Mouse (Mus musculus): Measurements from ENCODE around the gene Upb1. TPM values are rescaled to one million over a fixed set of nuclear protein-coding genes. Genes with fewer than 3 reads are reported as not detected.
A peak's percentile ranks its signal among the peaks of the same experiment; 100 is the strongest.
"Not testable (repeated sequence)": the region's sequence is repeated elsewhere in the genome, so short reads cannot be mapped to it uniquely, and the experiment has no call there.

Upb1 gene
- total RNA-seq, 2 experiments from 2014 or later: 22.7 to 57.8 TPM

DNA sequence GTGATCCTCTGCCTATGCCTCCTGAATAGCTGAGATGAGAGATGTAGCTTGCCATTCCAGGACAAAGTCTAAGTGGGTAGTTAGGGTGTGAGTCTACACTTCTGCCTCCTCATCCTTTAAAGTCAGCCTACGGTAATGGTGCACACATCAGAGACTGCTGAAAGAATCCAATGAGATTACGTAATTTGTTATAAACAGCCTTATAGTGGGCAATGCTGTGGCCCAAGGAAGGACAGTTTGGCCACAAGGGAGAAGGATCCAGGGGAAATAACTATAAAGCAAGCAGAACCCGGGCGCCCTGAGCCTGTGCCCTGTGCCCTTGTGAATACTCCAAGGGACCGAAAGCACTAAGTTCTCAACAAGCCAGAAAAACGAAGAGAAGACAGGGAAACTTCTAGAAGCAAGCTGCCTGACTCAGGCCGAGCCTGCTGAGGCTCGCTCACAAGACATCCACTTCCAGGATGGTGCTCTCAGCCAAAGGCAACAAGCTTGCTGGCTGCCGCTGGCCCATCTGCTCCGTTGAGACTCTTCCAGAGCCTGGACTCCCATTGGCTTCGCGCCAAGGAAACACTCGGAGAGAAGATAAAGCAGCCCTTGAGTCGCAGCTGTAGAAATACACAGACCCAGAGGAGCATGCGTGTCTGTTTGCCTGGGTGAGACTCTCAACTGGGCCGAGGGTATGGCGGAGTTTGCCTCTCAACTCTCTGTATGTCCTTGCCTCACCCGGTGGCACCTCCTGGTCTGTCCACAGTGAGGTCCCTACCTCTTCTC is 55.3 kb downstream of the Upb1 start:
- DNase-seq: not testable (repeated sequence)

DNA sequence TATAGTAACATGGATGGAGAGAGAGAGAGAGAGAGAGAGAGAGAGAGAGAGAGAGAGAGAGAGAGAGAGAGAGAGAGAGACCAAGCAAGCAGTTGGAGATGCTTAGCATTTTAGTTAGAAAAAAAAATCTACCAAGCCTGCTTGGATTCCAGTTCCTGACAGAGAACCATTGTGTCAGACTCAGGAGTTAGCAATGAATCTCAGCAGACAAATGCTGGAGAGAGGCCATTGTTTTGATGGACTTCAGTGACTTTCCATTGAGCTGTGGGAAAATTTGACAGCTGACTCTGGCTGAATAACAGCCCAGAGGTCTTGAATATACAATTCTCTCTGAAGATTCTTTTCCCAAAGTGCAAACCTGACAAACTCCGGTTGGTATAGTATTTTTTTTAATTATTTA is 56.9 kb downstream of the Upb1 start:
- no peak for DNase-seq

DNA sequence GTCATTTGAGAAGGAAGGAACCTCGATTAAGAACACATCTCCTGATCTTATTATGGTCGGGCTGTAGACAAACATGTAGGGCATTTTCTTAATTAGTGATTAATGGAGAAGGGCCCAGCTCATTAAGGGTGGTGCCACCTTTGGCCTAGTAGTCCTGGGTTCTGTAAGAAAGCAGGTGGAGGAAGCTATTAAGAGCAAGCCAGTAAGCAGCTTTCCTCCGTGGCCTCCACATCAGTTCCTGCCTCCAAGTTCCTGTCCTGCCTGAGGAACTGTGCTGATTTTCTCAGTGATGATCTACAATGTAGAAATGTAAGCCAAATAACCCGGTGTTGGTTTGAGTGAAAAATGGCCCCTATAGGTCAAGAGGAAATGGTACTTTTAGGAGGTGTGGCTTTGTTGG is 57.4 kb downstream of the Upb1 start:
- no peak for DNase-seq

DNA sequence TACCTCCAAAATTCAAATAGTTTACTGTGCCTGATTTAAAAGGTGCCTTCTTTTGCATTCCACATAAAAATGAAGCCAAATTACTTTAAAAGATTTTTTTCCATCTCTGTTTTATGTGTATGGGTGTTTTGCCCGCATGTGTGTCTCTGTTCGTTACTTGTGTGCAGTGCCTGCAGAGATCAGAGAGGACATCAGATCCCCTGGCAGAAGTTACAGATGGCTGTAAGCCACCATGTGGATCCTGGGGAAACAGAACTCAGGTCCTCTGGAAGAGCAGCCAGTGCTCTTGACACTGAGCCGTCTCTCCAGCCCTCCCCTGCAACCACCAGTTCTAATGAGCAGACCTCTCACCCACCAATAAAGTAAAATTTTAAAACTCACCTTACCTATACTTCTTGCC is 61.8 kb downstream of the Upb1 start:
- no peak for DNase-seq

DNA sequence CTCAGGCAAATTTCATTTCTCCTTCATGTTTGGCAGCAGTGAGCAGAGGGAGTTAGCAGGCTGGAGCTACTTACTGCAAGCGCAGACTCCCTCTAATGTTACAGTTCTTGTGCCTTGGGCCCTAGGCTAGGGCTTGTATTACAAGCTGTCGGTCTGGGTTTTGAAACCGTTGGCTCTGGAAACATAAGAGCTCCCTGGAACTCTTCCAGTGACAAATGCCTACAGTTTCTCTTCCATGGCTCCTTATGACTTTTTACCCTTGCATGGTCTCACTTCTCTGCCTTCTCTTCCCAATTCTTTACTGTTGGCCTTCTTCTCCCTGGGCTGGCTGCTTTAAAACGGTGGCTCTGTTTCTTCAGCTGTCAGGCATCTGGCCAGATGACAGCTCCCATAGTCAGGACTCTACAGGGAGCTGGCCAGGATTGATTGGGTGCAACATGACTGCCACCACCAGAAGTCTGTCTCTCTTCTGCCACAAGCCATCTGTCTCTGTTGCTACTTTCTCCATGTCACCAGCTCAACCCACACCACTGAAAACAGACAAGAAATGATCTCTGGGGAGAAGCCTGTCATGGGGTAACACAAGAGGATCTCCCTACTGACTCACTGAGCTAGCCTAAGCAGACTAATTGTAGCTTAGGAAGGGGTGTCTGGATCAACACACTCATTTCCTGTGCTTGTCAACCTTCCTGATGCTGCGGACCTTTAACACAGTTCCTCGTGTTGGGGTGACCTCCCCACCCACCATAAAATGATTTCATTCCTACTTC is 65.1 kb downstream of the Upb1 start:
- no peak for DNase-seq

DNA sequence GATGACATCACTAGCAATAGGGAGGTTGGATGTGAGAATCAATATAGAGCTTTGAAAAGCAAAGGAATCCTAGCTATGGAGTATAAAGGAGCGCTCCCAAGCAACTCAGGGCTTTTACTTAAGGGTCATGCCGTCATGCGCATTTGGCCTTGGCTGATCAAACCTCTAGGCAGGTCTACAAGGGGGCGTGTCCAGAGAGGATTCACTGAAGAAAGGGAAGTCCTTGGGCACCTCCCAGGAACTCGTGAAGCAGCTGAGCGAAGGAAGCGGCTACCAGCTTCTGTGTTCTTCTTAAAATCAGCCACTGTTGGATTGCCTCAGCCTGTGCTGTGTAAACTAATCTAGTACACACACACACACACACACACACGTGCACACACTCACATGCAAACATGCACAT is 72.5 kb downstream of the Upb1 start:
- no peak for DNase-seq

DNA sequence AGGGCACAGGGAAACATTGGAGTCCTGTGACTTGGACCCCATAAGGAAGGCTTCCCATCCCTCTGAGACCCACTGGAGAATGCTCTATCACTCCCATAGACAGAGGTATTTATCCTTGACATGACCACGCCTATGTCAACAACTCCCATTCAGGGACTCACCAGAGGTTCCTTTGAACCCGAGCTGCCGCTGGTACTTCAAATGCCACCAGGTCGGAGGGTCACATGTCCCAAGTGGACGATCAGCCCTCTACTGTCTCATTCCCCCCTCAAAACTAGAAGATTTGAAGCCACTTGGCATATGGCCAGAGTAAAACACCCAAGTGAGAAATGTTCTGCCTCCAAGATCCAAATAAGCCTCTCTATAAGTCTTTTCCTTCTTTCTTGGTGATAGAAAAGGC is 73.7 kb downstream of the Upb1 start:
- DNase-seq: no peak

DNA sequence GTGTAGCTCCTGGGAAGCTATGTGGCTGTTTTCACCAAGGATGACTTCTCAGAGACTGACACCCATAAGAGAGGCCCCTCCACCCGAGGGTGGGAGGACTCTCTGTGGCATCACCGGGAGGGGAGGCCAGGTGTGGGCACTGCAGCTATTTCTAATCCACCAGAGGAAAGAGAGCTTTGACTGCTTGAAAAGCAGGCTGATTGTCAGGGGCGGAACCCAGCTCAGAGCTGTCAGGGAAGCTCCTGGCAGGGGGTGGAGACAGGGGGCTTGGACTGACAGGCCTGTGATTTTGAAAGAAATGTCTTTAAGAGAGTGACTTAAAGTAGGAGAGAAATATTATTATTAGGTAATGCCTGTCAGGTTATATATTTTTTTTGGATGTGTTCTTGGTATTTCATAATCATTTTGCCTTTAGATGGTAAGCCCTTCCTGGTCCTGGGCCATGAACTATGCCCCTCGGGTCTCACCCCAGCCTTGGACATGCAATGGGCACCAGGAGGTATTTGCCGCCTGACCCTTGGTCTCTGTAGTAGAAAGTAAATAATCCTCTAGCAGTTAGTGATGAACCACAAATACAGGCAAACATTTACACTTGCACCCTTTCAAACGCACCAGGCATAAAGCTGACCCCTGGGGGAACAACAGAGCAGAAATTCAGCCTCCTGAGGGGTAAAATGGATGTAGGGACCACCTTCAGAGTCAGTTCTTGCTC is 74.4 kb downstream of the Upb1 start:
- DNase-seq: not testable (repeated sequence)

DNA sequence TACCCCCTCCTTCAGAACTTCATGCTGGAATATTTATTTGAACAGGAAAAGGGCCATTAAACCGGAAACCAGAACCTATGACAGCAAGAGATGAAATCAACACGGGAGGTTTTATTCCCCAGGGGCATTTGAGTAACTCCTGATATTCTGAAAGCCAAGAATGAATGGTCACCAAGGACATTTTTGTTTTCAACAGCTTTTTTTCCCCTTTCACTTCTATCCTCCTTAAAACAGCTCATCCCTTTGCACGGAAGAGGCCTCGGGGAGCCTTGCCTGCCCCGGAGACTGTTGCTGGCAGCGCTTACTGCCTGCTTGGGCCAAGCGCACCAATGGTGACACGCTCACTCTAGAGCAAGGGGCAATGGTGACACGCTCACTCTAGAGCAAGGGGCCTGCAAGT is 76.1 kb downstream of the Upb1 start:
- DNase-seq: peak; percentile 69

DNA sequence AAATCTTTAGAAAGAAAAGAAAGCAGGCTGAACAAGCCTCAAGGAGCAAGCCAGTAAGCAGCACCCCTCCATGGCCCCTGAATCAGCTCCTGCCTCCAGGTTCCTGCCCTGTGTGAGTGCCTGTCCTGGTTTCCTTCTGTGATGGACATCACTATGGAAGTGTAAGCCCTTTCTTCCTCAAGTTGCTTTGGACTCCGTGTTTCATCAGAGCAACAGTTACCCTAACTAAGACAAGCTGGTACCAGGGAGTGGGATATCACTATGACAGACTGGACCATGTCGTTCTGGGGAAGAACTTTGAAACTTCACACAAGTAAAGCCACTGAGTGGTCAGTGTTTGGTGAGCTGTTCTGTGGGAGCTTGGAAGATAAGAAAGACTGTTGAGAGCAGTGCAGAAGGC is 79.0 kb downstream of the Upb1 start:
- DNase-seq: no peak

DNA sequence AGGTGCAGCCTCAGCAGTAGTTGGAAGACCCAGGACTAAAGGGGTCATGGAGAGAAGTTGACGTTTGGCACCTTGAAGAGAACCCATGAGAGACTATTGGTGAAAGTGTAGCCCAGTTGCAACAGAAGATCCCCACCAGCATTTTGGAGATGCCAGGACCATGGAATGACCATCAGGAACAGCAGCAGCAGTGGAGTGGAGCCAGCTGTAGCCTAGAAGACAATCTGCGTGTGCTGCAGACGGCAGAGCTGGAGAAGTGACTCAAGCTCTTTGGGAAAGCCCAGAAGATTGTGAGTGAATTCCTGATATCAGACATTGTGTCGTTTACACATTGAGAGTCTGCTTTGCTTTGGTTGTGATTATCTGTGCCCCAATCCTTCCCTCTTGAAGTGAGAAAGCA is 80.8 kb downstream of the Upb1 start:
- no peak for DNase-seq

DNA sequence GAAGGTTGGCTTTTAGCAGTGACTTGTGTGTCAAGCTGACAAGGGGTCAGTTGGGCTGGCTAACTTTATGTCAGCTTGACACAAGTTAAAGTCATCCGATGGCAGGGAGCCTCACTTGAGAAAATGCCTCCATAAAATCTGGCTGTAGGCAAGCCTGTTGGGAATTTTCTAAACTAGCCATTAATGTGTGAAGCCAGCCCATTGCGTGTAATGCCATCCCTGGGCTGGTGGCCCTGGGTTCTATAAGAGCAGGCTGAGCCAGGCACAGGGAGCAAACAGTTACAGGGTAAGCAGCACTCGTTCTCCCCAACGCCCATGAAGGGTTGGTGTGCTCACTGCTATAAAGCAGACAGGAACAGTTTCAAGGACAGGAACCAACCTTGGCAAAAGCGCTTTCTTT is 81.4 kb downstream of the Upb1 start:
- no peak for DNase-seq

DNA sequence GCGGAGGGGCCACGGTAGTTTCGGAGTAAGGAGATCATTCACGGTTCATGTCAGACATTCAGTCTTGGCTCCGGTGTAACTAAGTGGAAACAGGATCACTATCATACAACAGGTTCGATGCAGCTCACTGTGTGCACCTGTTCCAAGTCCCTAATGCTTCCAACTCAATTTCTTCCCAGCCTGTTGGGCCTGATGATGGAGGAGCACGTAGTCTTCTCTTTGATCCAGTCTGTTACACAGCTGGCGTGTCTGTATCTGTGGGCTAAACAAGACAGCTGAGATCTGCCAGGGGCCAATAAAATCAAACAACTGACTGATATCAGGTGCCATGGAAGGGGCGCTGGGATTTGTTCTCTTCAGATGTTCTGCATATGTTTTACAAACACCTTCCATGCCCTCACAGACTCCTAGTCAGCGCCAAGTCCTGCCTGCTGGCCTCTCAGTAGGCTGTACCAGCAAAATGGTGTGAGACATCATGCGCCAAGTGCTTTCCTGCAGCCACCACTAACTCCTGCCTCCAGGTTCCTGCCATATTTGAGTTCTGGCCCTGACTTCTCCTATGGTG is 82.1 kb downstream of the Upb1 start:
- DNase-seq: no peak

DNA sequence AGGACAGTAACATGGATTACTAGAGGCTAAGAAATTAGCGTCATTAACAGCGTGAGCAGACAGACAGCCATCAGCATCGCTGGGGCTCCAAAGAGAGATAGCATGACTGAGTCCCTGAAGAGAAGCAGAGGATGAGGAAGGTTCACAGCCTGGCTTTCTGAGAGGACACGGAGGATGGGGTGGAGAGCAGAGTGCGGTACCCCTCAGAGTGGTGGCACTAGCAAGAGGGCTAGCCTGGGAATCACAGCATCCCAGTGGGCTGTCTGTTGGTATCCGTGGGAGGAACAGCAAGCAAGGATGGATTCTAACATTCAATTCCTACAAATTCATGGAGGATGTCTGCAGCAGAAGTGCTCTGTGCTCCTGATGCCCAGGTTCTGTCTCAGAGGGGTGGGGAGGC is 83.2 kb downstream of the Upb1 start:
- no peak for DNase-seq

DNA sequence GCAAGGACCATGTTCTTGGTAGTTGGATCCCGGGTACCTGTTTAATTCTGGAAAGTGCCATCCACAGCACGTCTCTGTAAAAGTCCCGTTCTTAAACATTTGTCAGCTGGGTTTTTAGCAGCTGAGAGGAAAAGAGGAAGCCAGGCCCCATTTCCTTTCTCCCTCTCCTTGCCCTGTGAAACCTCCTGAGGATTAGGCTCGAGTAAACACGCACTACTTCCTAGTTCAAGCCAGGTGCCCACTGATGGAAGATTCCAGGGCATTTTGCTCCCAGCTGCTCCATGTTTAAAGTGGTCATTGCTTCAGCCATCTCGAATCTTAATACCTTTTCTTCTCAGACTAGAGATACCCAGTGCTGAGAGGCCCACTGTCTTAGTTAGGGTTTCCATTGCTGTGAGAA is 83.9 kb downstream of the Upb1 start:
- DNase-seq: no peak

DNA sequence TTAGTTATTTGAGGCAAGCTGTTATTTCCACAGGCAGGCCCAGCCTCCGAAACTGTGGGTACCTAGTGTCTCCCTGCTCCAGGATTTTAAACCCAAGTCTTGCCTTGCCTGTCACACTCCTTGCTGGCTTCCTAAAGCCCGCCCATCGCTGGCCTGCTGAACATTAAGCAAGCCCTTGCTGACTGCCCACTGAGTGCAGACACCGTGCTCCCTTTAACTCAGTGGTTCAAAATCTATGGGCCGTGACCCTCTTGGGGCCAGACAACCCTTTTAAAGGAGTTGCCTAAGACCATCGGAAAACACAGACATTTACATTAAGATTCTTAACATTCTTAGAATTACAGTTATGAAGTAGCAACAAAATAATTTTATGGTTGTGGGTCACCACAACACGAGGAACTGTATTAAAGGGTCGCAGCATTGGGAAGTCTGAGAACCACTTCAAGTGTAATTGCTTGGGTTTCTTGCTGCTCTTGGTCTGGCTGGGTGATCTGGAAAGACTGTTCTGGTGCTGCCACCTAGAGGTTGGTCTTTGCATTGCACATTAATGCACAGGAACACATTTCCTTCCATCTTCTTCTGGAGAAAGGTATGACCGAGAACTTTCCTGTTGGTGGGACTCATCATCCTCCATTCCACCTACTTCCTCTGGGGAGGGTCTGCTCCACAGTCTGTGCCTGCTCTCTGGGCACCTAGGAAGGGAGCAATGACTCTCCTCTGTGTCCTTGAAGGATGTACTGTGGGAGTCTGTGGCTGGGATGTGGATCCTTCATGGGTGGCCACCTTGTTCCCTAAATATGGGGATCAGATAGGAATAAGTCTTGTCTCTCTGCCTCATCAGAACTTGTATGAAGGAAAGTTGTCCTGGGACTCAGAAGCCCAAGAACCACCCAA is 85.4 kb downstream of the Upb1 start:
- peak; percentile 87 for DNase-seq

DNA sequence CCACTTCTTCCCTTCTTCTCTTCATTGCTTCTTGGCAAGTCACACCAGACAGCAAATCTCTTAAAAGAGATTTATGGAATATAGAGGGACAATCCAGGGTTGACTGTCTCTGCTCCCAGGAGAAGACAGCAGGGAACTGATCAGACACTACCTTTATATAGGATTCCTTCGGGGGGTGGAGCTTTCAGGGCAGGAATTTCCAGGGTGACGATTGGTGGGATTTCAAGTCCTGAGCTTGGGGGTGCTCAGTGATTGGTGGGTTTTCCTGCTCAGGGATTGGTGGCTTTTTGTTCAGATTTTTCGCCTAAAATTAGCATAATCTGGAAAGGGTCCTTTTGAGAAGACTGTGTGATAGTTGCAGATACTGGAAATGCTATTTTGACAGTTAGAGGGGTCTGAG is 86.2 kb downstream of the Upb1 start:
- no peak for DNase-seq

DNA sequence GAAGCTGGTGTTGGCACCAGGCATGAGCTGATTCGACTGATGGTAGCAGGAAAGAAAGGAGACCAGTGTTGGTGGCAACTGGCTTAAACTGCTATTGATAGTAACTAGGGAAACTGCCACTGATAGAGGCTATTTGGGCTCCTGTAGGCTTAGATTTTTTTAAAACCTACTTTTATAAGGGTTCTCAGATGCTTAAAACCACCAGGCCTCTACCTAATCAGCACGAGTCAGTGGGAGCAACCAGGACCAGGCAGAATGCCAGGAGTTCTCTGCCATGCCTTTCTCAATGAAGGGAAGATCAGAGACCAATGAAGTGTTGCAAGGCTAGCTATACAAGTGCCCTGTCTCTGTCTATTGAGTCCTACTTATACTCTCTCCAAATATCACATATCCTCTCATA is 88.6 kb downstream of the Upb1 start:
- DNase-seq: no peak

DNA sequence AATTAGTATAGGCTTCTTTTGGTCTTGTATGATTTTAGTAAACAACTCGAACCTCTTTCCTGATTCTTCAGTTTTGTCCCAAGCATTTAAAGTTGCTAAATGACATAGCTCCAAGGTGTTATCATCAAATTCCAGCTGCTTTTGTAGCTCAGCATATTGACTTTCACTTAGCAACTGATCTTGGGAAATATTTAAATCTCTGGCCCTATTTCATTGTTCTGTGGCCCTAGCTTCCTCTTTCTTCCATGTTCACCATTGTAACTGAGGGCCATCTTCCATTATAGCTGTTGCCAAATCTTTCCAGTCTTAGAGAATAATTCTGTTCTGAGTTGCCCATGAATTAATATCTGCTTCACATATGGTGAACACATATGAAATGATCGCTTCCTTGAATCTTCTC is 89.8 kb downstream of the Upb1 start:
- DNase-seq: no peak

All from adrenal gland, postnatal 10 days (tissue).